Mouse (Mus musculus) brain, embryonic 18.5 days (tissue): ENCODE measurements around the gene Zfyve28.
A peak's percentile ranks its signal among the peaks of the same experiment; 100 is the strongest.

Source experiments
- DNase-seq: peaks from one replicate; pipeline ENCODE4 v3.0.0-alpha.2; 2012; ENCODE audit warnings: low read depth, low spot score

The Zfyve28 gene

GRCm38 (mm10) chr5:34252307-34252966, 35.8 kb downstream of the Zfyve28 start:
- no peak for DNase-seq

GRCm38 (mm10) chr5:34251794-34252193, 36.5 kb downstream of the Zfyve28 start:
- DNase-seq, result no peak

- no peak for DNase-seq
Observed at GRCm38 (mm10) chr5:34250090-34250489, 38.2 kb downstream of the Zfyve28 start.

- DNase-seq, result no peak
Observed at GRCm38 (mm10) chr5:34249132-34249531, 39.1 kb downstream of the Zfyve28 start.

GRCm38 (mm10) chr5:34246443-34246842, 41.8 kb downstream of the Zfyve28 start:
- no peak for DNase-seq

GRCm38 (mm10) chr5:34243062-34243461, 45.2 kb downstream of the Zfyve28 start:
- DNase-seq, result no peak

GRCm38 (mm10) chr5:34242224-34242963, 45.9 kb downstream of the Zfyve28 start:
- peak; percentile 37 for DNase-seq

- DNase-seq, result no peak
Observed at GRCm38 (mm10) chr5:34238444-34238843, 49.8 kb downstream of the Zfyve28 start.

GRCm38 (mm10) chr5:34235898-34236420, 52.3 kb downstream of the Zfyve28 start:
- no peak for DNase-seq

- no peak for DNase-seq
Observed at GRCm38 (mm10) chr5:34235056-34235455, 53.2 kb downstream of the Zfyve28 start.

GRCm38 (mm10) chr5:34233221-34233515, 55.1 kb downstream of the Zfyve28 start:
- DNase-seq, result no peak

- no peak for DNase-seq
Observed at GRCm38 (mm10) chr5:34232481-34233220, 55.6 kb downstream of the Zfyve28 start.

- DNase-seq, result no peak
Observed at GRCm38 (mm10) chr5:34231901-34232300, 56.3 kb downstream of the Zfyve28 start.

GRCm38 (mm10) chr5:34230599-34231485, 57.4 kb downstream of the Zfyve28 start:
- DNase-seq, result no peak

GRCm38 (mm10) chr5:34229503-34229902, 58.7 kb downstream of the Zfyve28 start:
- no peak for DNase-seq

GRCm38 (mm10) chr5:34225516-34225915, 62.7 kb downstream of the Zfyve28 start:
- DNase-seq, result no peak

- DNase-seq, result no peak
Observed at GRCm38 (mm10) chr5:34224515-34224914, 63.7 kb downstream of the Zfyve28 start.

GRCm38 (mm10) chr5:34220001-34220400, 68.2 kb downstream of the Zfyve28 start:
- no peak for DNase-seq

GRCm38 (mm10) chr5:34218672-34219071, 69.6 kb downstream of the Zfyve28 start:
- DNase-seq, result no peak

GRCm38 (mm10) chr5:34217756-34218155, 70.5 kb downstream of the Zfyve28 start:
- DNase-seq, result no peak

GRCm38 (mm10) chr5:34216025-34216424, 72.2 kb downstream of the Zfyve28 start:
- DNase-seq, result no peak
